Mouse (Mus musculus): Measurements from ENCODE around the gene Apbb1ip. TPM values are rescaled to one million over a fixed set of nuclear protein-coding genes. Genes with fewer than 3 reads are reported as not detected.
A peak's percentile ranks its signal among the peaks of the same experiment; 100 is the strongest.

The Apbb1ip gene
- polyA plus RNA-seq, 1 experiment from 2014 or later: 12.0 TPM

DNA sequence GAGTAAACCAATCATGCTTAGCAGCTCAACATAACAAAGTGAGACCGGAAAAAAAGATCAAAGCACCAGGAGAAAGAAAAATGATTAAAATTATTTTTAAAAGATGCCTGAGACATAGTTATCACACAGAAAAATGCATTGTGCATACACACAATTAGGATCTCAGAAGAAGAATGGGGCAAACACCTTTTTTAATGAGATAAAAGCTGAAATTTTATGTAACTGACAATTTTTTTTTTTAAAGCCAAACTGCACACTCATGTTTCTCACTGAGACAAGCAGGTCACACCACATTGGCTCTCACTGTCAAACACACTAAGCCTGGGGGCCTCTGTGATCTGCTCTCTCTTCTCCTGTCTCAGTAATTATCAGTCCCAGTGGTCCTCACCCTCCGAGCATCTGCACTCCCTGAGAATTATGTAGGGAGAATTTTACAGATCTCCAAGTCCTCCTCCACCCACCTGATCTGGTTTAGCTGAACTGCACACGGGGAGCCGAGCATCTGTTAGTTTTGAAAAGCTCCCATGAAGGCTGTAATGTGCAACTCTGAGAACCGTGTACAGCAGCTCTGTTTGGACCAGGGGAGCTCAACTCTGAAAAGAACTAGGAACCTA, 9.0 kb upstream of the Apbb1ip start:
- no peak for DNase-seq (ENCODE audit: low spot score)
- Histone ChIP-seq H3K9ac (ENCODE audit: low read depth, low read length) (no peak overlapping the region), H3K27me3 (replicated peaks; ENCODE audit: control insufficient read depth, insufficient read depth, low read length) (no peaks in the 10 kb centered on the region), H3K4me1 (replicated peaks; ENCODE audit: control insufficient read depth, insufficient read depth, low read length) (no peaks in the 10 kb centered on the region), H3K4me2 (no peak overlapping the region), H3K4me3 (ENCODE audit: low read depth, low read length) (no peak overlapping the region), H3K9me3 (ENCODE audit: control insufficient read depth, low read length) (no peaks in the 10 kb centered on the region), H3K36me3 (ENCODE audit: control insufficient read depth, insufficient read depth, low read length) (no peaks in the 10 kb centered on the region), H3K27ac (ENCODE audit: low read depth, low read length) (no peak overlapping the region)
- ATAC-seq (replicated peaks; ENCODE audit: low FRiP score): no peak
- WGBS: 68% methylated on average over 5 of the region's 5 CpGs

DNA sequence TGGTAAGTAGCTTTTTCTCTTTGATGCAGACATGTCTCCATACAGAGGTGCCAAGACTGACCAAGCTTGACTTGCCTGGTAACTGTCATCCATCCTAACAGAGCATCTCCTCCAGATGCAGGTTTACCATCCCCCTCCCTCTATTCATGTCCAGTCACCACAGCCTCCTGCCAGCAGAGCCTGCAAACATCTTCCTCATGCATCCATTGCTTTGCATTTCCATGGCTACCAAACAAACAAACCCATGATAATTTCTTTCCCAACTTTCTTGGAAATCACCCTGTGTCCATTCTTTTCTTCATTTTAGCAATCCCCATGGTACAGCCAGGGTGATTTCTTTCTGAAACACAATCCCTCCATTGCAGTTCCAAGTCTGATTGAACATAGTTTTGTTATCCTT, 2.6 kb upstream of the Apbb1ip start:
- no peak overlapping the region for H3K4me3 ChIP-seq (ENCODE audit: low read depth, low read length)
- no peak overlapping the region for H3K4me2 ChIP-seq
- peaks cover 10% of the 10 kb centered on the region for H3K4me1 ChIP-seq (replicated peaks; ENCODE audit: control insufficient read depth, insufficient read depth, low read length)
- H3K27ac ChIP-seq (ENCODE audit: low read depth, low read length): no peak overlapping the region
- H3K9ac ChIP-seq (ENCODE audit: low read depth, low read length): no peak overlapping the region
- ATAC-seq (replicated peaks; ENCODE audit: low FRiP score): no peak
- DNase-seq (ENCODE audit: low spot score): no peak
- no peaks in the 10 kb centered on the region for H3K36me3 ChIP-seq (ENCODE audit: control insufficient read depth, insufficient read depth, low read length)
- no peaks in the 10 kb centered on the region for H3K9me3 ChIP-seq (ENCODE audit: control insufficient read depth, low read length)
- no peaks in the 10 kb centered on the region for H3K27me3 ChIP-seq (replicated peaks; ENCODE audit: control insufficient read depth, insufficient read depth, low read length)

DNA sequence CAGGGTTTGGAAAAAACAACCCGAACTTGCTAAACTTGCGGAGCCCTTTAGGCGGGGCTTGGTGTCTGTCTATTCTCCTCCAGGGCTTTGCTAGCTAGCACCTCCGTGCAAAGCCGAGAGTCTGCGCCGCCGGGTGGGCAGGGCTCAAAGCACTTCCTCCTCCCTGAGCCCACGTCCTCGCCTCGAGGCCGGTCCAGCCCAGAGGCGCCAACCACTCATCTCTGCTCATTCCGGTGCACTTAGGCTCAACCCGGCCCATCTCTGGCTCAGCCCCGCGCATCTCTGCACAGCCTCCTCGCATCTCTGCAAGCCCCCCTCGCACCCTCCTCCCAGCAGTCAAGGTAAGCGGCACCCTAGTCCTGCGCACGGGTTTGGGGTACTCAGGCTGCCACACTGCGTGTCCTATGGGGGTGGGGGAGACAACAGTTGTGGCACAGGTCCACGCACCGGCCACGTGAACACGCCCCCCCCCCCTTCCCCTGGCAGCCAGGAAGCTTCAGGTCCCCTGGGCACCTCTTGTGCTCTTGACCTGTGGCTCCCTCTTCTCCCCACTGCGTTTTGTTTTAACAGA, 372 bp downstream of the Apbb1ip start:
- 1% methylated on average over 28 of the region's 28 CpGs for WGBS
- DNase-seq (ENCODE audit: low spot score): peak; percentile 74
- H3K27me3 ChIP-seq (replicated peaks; ENCODE audit: control insufficient read depth, insufficient read depth, low read length): no peaks in the 10 kb centered on the region
- peak overlapping the region; percentile 79 for H3K9ac ChIP-seq (ENCODE audit: low read depth, low read length)
- H3K4me2 ChIP-seq: peak overlapping the region; percentile 84
- H3K4me3 ChIP-seq (ENCODE audit: low read depth, low read length): peak overlapping the region; percentile 65
- H3K36me3 ChIP-seq (ENCODE audit: control insufficient read depth, insufficient read depth, low read length): no peaks in the 10 kb centered on the region
- no peaks in the 10 kb centered on the region for H3K9me3 ChIP-seq (ENCODE audit: control insufficient read depth, low read length)
- peak overlapping the region; percentile 67 for H3K27ac ChIP-seq (ENCODE audit: low read depth, low read length)
- peak; percentile 87 for ATAC-seq (replicated peaks; ENCODE audit: low FRiP score)
- H3K4me1 ChIP-seq (replicated peaks; ENCODE audit: control insufficient read depth, insufficient read depth, low read length): peaks cover 10% of the 10 kb centered on the region

DNA sequence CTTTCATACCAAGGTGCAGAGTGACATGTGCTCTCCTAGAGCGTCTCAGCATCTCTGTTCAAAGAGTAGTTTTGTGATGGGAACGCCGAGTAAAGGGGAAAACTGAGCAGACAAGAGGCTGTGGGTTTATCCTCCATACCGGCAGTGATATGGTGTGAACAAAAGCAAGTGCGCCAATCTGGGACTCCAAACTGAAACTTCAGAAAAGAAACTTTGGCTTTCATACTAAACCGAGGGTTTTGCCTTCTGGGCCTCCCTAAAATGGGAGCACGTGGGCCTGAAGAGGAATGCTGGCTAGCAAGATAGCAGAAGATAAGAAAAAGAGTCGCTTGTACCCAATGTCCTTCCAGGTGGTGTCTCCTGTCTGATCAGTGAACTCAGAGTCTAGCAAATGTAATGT, 1.3 kb downstream of the Apbb1ip start:
- H3K27ac ChIP-seq (ENCODE audit: low read depth, low read length): peak overlapping the region; percentile 67
- DNase-seq (ENCODE audit: low spot score): no peak
- H3K36me3 ChIP-seq (ENCODE audit: control insufficient read depth, insufficient read depth, low read length): no peaks in the 10 kb centered on the region
- peak overlapping the region; percentile 65 for H3K4me3 ChIP-seq (ENCODE audit: low read depth, low read length)
- peak; percentile 58; the same call in 1 of the 2 replicates for ATAC-seq (replicated peaks; ENCODE audit: low FRiP score)
- peak overlapping the region; percentile 79 for H3K9ac ChIP-seq (ENCODE audit: low read depth, low read length)
- H3K27me3 ChIP-seq (replicated peaks; ENCODE audit: control insufficient read depth, insufficient read depth, low read length): no peaks in the 10 kb centered on the region
- H3K4me1 ChIP-seq (replicated peaks; ENCODE audit: control insufficient read depth, insufficient read depth, low read length): peaks cover 10% of the 10 kb centered on the region
- H3K4me2 ChIP-seq: peak overlapping the region; percentile 84
- 24% methylated on average over 8 of the region's 8 CpGs for WGBS
- no peaks in the 10 kb centered on the region for H3K9me3 ChIP-seq (ENCODE audit: control insufficient read depth, low read length)

DNA sequence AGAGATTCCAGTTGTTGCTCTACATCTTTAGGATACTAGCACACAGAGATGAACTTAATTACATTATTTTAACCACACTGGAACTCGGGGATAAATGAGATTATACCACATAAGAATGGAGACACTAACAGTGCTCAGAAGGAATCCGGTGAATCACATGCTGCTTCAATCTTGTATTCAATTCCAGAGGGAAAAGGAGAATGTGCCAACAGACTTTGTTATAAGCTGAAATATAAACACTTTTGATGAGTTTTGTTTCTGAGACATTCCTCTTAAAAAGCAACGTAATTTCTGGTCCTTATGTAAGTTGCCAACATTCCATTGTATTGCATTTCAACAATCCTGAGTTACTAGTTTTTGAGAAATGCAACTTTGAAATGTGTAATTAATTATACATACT, 1.8 kb downstream of the Apbb1ip start:
- H3K4me2 ChIP-seq: peak overlapping the region; percentile 84
- no peaks in the 10 kb centered on the region for H3K27me3 ChIP-seq (replicated peaks; ENCODE audit: control insufficient read depth, insufficient read depth, low read length)
- H3K36me3 ChIP-seq (ENCODE audit: control insufficient read depth, insufficient read depth, low read length): no peaks in the 10 kb centered on the region
- peak overlapping the region; percentile 65 for H3K4me3 ChIP-seq (ENCODE audit: low read depth, low read length)
- H3K9me3 ChIP-seq (ENCODE audit: control insufficient read depth, low read length): no peaks in the 10 kb centered on the region
- H3K4me1 ChIP-seq (replicated peaks; ENCODE audit: control insufficient read depth, insufficient read depth, low read length): peaks cover 10% of the 10 kb centered on the region
- peak overlapping the region; percentile 35; the same call in 1 of the 2 replicates for H3K9ac ChIP-seq (ENCODE audit: low read depth, low read length)
- H3K27ac ChIP-seq (ENCODE audit: low read depth, low read length): no peak overlapping the region
- no peak for ATAC-seq (replicated peaks; ENCODE audit: low FRiP score)
- DNase-seq (ENCODE audit: low spot score): no peak
- WGBS: 57% methylated on average over 3 of the region's 3 CpGs

DNA sequence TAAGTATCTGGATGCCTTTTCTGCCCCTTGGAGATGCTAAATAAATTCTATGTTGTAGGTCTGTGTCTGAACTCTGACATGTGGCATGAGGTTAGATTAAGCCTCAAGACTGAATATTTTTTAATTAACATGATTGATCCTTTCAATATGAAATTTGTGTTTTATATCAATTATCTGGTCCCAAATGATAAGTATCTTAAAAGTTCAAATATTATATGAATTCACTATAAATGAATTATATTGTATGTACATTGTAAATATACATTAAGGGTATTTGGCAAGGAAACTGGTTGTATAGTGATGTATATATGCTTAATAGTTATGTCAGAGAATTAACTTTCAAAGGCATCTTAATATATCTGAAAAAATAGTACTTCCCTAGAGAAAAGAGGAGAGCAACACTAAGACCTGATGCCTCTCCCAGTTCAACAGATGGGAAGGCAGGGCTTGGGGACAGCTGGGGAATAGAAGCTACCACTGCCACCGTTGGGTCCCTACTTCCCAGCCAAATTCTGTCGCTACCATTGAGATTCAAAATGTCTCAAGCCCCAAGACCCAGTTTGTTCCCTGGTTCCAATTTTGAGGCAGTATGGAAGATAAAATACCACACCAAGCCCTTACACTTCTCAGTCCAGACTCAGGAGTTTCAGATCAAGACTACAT, 2.8 kb downstream of the Apbb1ip start:
- no peaks in the 10 kb centered on the region for H3K36me3 ChIP-seq (ENCODE audit: control insufficient read depth, insufficient read depth, low read length)
- no peaks in the 10 kb centered on the region for H3K9me3 ChIP-seq (ENCODE audit: control insufficient read depth, low read length)
- H3K9ac ChIP-seq (ENCODE audit: low read depth, low read length): no peak overlapping the region
- H3K4me1 ChIP-seq (replicated peaks; ENCODE audit: control insufficient read depth, insufficient read depth, low read length): peaks cover 10% of the 10 kb centered on the region
- H3K4me3 ChIP-seq (ENCODE audit: low read depth, low read length): no peak overlapping the region
- DNase-seq (ENCODE audit: low spot score): no peak
- no peak overlapping the region; the same call in 1 of the 2 replicates for H3K27ac ChIP-seq (ENCODE audit: low read depth, low read length)
- no peaks in the 10 kb centered on the region for H3K27me3 ChIP-seq (replicated peaks; ENCODE audit: control insufficient read depth, insufficient read depth, low read length)
- peak overlapping the region; percentile 36 for H3K4me2 ChIP-seq
- 52% methylated on average over 2 of the region's 2 CpGs for WGBS
- ATAC-seq (replicated peaks; ENCODE audit: low FRiP score): no peak

DNA sequence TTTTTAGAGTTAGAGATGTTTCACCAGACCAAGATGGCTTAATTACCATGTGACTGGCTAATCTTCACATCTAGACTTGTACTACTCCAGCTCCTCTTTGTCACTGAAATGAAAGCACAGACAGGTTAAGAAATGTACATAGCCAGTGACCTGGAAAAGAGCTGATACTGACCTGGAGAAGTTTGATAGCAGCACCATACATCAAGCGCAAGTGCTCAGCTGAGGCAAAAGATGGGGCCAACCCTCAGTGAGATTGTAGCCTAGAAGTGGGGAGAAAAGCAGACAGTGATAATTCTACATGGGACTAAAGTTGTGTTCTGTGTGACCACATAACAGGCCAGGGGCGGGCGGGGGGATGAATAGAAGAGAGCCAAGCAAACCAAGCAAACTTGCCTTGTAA, 3.9 kb downstream of the Apbb1ip start:
- H3K9ac ChIP-seq (ENCODE audit: low read depth, low read length): no peak overlapping the region
- no peaks in the 10 kb centered on the region for H3K36me3 ChIP-seq (ENCODE audit: control insufficient read depth, insufficient read depth, low read length)
- H3K4me1 ChIP-seq (replicated peaks; ENCODE audit: control insufficient read depth, insufficient read depth, low read length): peaks cover 16% of the 10 kb centered on the region
- no peak overlapping the region for H3K4me3 ChIP-seq (ENCODE audit: low read depth, low read length)
- no peak overlapping the region; the same call in 1 of the 2 replicates for H3K27ac ChIP-seq (ENCODE audit: low read depth, low read length)
- DNase-seq (ENCODE audit: low spot score): no peak
- 65% methylated on average over 3 of the region's 3 CpGs for WGBS
- ATAC-seq (replicated peaks; ENCODE audit: low FRiP score): peak; percentile 30
- peak overlapping the region; percentile 16; the same call in 1 of the 2 replicates for H3K4me2 ChIP-seq
- no peaks in the 10 kb centered on the region for H3K9me3 ChIP-seq (ENCODE audit: control insufficient read depth, low read length)
- H3K27me3 ChIP-seq (replicated peaks; ENCODE audit: control insufficient read depth, insufficient read depth, low read length): no peaks in the 10 kb centered on the region

DNA sequence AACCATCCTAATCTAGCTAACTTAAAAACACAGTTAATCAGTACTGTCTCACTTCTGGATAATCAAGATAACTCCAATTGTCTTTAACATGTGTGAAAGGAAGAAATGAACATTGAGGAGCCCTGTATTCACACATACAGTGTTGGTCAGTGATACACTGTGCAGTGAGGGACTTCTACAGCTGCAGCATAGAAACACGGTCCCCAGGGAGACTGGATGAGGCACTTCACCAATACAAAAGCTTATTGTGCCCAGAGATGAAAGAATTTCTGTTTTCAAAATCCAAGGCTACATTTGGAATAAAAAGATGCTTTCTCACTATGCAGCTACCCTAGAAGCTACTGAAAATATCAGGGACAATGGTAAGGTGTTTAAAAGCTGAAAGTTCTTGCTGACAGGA, 7.0 kb downstream of the Apbb1ip start:
- 73% methylated on average over 1 of the region's 1 CpGs for WGBS
- no peaks in the 10 kb centered on the region for H3K36me3 ChIP-seq (ENCODE audit: control insufficient read depth, insufficient read depth, low read length)
- H3K4me3 ChIP-seq (ENCODE audit: low read depth, low read length): no peak overlapping the region
- no peaks in the 10 kb centered on the region for H3K9me3 ChIP-seq (ENCODE audit: control insufficient read depth, low read length)
- H3K27ac ChIP-seq (ENCODE audit: low read depth, low read length): no peak overlapping the region
- DNase-seq (ENCODE audit: low spot score) (no peak), ATAC-seq (replicated peaks; ENCODE audit: low FRiP score) (no peak)
- H3K4me1 ChIP-seq (replicated peaks; ENCODE audit: control insufficient read depth, insufficient read depth, low read length): peaks cover 6% of the 10 kb centered on the region
- no peaks in the 10 kb centered on the region for H3K27me3 ChIP-seq (replicated peaks; ENCODE audit: control insufficient read depth, insufficient read depth, low read length)
- H3K9ac ChIP-seq (ENCODE audit: low read depth, low read length): no peak overlapping the region
- no peak overlapping the region for H3K4me2 ChIP-seq
